Mouse (Mus musculus) kidney, postnatal 4 days (tissue): ENCODE data around the gene Paqr4.
A peak's percentile ranks its signal among the peaks of the same experiment; 100 is the strongest.
"Not testable (repeated sequence)": the region's sequence is repeated elsewhere in the genome, so short reads cannot be mapped to it uniquely, and the experiment has no call there.

Source experiments
- DNase-seq, 2 experiments: peaks; one replicate each; pipeline ENCODE4 v3.0.0; 2021; ENCODE audit warnings: mixed read lengths in 2 of 2

The Paqr4 gene

DNA sequence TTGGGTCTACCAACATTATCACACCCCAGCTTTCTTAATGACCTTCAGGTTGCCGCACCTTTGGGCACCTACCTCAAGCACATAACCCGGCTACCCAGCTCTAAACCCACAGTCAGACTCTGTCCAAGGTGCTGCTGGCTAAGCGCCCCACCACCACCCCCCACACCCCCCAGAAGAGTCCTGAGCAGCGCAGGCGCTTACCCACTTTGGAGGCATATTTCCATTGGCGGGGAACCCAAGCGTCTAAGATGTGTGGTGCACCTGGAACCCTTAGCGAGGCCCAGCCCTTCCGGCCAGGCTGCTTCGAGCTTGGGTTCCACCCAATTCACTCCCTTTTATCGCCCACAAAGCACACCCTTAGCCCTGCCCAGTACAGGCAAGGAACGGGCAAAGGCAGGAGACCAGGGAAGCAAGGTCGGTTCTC lies at the start of gene Paqr4:
Paqr4 (minus strand) TSS at position 270 of the 424 bp plus-strand sequence.
- DNase-seq, result no peak

- no peak for DNase-seq
Measured at GRCm38 (mm10) chr17:23789749-23790268, 49.1 kb upstream of the Paqr4 start.

- no peak for DNase-seq
Measured at GRCm38 (mm10) chr17:23788973-23789372, 48.3 kb upstream of the Paqr4 start.

GRCm38 (mm10) chr17:23786510-23786931 lies 45.9 kb upstream of the Paqr4 start:
- peak in 1 of 2 experiments; percentile 27 for DNase-seq

GRCm38 (mm10) chr17:23785561-23786471 lies 45.1 kb upstream of the Paqr4 start, which contains the start of gene Flywch2:
Gene Flywch2 (minus strand): TSS chr17:23786081.
- peak; percentile 86 to 89 for DNase-seq

DNA sequence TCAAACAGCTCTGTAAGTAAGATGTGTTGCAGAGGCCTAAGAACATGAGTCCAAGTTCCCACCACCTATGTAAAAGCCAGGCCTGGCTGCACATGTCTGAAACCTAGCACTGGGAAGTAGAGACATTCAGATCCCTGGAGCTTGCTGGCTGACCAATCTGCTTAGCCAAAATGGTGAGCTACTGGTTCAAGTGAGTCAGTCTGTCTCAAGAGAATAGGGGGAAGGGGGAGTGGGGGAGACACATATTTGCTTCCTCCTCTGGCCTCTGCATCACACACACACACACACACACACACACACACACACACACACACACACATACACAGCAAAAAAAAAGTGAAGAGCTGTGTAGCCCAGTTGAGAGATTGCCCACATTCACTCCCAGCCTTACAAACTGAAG lies 42.7 kb upstream of the Paqr4 start:
- no peak for DNase-seq

DNA sequence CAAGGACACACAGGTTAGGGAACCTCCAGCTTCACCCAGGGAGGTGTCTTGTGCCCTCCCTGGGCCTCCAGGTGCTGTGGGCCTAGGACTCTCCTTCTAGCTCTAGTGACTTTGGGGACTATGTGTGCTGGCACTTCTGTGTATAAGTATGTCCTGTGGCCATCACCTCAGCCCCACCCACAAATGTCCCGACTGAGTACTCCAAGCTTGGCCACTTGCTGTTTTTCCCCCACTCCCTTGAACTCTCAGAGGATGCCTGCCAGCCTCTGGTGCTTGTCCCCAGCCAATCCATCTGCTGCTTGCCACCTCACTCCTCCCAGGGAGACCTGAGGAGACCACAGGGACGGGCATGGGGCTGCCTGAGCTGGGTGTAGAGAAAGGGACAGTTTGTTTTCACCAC lies 37.8 kb upstream of the Paqr4 start:
- DNase-seq, result no peak

DNA sequence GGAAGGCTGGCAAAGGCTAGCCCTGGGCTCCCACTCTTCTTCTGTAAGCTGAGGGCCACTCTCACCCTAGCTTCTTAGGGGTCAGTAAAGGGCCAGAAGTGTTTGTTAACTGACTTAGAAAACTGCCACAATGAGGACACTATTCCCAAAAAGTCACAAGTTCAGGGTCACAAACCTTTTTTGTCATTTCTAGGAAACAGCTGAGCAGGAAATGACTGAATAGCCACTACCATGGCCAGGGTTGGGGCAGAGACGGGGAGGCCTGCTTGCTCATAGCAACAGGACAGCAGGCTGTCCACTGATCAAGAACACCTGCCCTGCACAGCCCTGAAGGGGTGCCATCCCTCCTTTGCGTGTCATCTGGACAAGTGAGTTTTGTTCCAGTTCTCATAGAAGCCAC lies 36.5 kb upstream of the Paqr4 start:
- no peak for DNase-seq

- no peak for DNase-seq
Measured at GRCm38 (mm10) chr17:23776216-23776615, 35.5 kb upstream of the Paqr4 start.

- peak; percentile 92 to 93 for DNase-seq
Measured at GRCm38 (mm10) chr17:23774090-23774489, 33.4 kb upstream of the Paqr4 start.

DNA sequence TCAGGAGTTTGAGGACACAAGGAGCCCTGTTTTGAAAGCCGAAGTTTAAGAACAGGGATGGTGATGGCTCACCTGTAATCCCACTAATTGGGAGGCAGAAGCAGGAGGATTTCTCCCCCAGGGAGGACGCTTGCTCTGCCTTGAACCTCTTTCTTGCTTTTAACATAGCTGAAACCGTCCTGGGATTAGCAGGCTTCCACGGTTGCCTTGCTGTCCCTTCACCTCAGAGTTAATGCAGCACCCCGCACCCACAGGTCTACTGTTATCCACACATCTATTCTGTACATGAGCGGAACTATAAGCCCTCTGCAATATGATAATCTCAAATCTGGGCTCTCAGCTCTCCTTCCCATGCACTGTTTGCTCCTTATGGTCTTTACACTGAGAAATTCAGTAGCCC lies 33.0 kb upstream of the Paqr4 start:
- DNase-seq, result no peak

DNA sequence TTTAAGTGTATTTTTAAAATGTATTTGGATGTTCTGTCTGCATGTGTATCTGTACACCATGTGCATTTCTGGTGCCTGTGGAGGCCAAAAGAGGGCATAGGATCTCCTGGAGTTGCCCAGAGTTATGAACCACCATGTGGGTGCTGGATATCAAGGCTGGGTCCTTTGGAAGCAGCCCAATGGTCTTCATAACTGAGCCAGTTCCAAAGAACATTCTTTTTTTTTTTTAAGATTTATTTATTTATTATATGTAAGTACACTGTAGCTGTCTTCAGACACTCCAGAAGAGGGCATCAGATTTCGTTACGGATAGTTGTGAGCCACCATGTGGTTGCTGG lies 31.5 kb upstream of the Paqr4 start:
- DNase-seq, result not testable (repeated sequence)

GRCm38 (mm10) chr17:23771284-23772218 lies 30.9 kb upstream of the Paqr4 start, which contains the start of gene Flywch1:
Gene Flywch1 (minus strand): TSS chr17:23771602.
- DNase-seq, result peak; percentile 98 to 99

DNA sequence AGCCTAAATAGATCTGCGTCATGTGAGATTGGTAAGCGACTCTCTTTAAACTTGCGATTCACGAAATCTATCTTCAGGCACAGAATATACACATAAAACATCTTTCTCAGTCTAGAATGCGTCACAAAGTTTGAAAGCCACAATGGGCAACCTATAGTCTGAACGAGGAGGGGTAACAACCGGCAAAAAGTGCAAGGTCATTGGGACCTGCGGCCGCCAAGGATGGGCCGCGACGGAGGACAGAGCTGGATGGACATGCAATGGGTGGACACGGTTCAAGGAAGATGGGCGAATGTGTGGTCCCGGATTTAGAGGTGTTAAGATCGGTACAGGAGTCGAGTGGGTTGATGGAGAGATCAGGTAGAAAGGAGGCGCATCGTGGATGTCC lies 30.2 kb upstream of the Paqr4 start:
- no peak for DNase-seq

DNA sequence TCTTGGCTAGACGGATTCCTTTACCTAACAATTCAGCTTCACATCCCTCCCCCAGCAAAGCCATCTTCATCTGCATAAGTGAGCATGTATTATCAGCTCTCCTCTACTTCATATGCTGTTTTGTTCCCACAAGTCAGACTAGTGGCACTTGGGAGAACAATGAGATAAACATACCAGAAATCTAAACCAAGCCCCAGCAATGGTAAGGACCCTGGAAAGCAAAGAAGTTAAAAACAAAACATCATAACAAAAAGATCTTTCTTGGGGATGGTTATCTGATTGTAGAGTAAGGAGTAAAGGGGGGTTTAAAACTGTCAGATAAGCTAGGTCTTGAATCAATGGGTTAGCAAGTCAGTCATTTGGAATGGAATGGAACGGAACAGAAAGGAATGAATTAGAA lies 29.8 kb upstream of the Paqr4 start:
- no peak for DNase-seq

DNA sequence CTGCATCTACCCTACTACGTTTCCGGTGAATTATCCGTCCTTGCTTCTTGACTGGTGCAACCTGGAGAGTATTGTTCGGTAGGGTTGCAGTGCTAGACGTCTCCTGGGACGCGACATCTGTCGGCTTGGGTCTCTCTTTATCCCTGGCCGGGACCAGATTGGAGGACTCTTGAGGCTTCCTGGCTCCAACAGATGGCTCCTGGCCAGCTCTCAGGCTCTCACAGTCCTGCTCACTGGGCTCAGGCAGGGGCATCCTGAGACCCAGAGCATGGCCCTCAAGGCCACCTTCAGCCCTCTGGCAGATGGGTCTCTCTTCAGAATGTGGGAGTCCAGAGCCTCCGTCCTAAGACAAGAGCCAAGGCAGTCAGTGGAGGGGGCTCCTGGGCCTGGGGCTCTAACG lies 22.3 kb upstream of the Paqr4 start:
- no peak for DNase-seq

DNA sequence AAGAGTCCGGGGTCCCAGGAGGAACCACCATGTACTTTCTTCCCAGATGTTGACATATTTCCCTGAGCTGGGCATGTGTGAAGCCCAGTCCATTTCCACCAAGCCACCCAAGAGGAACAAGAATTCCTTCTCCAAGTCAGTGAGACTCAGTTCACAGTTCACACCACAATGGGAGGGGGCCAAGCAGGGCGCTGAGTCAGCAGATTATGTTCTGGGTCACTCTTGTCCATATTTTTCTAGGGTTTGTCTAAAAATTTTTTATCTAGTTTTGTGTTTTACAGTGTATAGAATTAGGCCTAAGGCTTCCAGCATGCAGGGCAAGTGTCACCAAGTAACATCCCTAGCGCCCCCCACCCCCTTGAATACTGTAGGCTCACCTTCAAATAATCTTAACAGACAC lies 20.5 kb upstream of the Paqr4 start:
- DNase-seq, result no peak

DNA sequence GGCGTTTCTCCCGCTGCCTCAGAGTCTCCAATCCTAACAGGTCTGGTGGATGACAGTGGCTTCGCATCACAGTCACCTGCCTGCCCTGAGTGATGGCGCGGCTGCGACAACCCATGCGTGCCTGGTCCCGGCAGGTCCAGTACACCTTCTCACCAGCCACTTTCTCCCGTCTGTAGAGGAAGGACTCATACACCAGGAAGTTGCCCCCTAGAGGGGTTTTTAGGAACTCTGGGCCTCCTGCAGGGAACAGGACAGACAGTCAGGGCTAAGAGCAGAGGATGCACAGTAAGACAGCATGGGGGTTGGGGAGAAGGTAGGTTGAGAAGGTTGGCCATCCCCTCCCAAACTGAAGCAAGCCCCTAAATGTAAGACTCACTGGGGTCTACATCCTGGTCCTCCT lies 19.6 kb upstream of the Paqr4 start:
- no peak for DNase-seq

DNA sequence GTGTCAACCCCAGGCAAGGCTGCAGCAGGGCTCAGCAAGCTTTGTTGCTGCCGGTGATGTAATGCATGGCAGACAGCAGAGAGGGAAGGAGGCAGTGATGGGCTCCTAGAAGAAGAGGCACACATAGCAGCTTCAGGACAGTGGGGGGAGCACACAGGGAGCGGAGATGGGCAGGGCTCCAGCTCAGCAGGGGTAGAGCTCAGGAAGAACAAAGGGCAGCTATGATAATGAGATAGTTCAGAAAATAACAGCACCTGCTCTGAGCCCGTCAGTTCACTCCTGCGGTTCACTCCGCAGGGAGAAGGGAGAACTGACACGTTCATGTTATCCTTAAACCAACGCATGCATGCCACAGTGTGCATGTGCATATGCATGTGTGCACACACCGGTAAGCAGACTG lies 18.1 kb upstream of the Paqr4 start:
- no peak for DNase-seq

GRCm38 (mm10) chr17:23757581-23757980 lies 16.9 kb upstream of the Paqr4 start:
- DNase-seq, result no peak

DNA sequence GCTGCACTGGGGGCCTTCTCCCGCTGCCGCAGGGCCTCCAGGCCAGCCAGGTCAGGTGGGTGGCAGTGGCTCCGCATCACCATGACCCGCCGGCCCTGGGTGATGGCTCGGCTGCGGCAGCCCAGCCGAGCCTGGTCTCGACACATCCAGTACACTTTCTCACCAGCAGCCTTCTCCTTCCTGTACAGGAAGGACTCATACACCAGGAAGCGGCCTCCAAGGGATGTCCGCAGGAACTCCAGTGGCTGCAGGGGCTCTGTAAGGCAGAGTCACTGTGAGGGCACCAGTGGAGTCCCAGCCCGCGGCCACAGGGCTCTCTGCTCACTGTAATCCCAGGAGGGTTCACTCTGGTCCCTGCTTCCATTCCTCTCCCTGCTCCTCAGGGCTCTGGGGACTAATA lies 15.0 kb upstream of the Paqr4 start:
- DNase-seq, result peak in 1 of 2 experiments; percentile 58

- no peak for DNase-seq
Measured at GRCm38 (mm10) chr17:23749400-23750191, 8.9 kb upstream of the Paqr4 start.
